Mouse (Mus musculus): Measurements from ENCODE around the gene H2-DMb2.
"Not testable (repeated sequence)": the region's sequence is repeated elsewhere in the genome, so short reads cannot be mapped to it uniquely, and the experiment has no call there.

The H2-DMb2 gene

DNA sequence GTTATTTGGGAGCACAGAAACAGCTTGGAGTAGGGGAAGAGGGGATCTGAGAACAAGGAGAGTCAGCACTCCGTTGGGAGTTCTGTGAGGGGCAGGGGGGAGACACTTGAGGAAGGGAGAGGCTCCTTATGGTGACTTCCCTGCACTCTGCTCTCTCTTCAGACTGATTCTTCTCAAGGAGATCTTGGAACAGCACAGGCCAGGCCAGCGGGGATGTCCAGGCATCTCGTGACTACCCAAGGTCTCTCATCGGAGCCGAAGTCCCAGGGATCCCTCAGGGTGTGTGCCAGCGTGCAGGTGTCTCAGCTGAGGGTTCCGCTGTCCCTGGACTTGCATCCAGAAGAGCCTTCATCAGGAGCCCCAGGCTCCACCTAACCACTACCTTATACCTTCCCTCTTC is 4.5 kb upstream of the H2-DMb2 start:
- DNase-seq: no peak

DNA sequence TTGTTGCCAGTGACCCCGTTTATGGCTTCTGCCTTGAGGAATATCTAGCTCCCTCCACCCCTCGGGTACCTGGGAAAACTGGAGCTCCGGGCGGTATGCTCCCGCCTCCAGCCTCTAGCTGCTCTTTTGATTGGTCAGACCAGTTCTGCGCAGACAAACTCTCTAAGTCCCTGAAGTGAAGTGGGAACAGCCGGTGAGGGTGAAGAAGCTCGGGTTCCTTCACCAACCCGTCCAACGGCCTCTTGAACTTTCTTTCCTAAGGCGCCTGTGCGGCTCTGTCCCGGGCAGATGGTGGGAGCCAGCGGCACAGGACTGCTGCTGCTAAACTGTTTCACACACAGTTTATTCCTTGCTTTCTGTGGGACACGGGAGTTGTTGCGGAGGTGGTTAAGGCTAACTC is 3.7 kb upstream of the H2-DMb2 start:
- DNase-seq: peak; percentile 52

DNA sequence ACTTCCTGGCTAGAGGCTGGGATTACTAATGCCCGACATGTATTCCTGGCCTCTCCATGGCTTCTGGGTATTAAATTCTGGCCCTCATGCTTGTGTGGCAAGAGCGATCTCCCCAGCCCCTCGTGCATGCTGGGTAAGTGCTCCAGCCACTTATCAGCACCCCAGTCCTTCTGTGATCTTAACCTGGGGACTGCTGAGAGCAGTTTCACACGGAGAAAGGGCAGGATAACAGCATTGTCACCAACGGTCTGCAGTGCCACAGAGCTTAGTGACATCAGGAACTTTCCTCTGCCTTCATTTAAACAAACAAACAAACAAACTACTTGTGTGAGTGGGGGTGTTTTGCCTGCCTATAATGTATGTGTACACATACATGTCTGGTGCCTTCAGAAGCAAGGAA is 2.9 kb upstream of the H2-DMb2 start:
- no peak for DNase-seq

DNA sequence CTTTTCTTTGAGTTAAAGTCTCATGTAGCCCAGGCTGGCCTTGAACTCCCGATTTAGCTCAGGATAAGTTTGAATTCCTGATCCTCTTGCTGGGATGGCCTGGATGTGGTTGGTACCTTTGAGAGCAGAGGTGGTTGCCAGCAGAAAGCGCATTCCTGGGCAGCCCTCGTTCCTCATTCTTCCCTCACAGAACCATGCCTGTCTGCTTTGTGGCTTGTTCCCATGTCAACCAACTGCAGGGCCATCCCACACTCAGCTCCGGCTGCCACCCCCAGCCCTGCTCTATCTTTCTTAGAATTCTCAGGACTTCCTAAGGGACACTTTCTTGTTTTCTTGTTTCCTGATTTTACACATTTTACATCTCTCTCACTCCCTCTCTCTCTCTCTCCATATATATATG is 1.7 kb upstream of the H2-DMb2 start:
- no peak for DNase-seq

DNA sequence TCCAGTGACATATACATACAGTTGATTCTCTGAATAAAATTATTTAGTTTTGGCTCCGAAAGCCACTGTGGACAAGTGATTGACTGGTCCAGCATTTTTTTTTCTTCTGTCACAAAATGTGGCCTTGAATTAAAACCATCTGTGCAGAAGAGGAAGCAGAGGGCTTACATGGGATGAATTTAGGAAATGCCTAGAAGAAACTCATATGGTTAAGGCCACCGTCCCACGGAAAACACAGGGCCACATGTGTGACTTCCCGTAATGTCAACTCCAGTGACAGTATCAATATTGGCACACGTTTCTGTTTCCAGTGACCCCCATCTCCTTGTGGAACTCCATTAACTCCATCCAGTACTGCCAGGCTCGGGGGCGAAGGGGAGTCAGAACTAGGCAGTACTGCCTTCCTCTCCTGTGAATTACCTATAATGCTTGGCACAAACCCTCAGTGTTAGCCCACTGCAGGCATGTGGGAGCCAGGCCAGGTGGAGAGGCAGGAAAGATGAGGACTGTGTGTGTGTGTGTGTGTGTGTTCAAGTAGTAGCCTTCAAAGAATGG is 574 bp upstream of the H2-DMb2 start:
- DNase-seq: no peak

DNA sequence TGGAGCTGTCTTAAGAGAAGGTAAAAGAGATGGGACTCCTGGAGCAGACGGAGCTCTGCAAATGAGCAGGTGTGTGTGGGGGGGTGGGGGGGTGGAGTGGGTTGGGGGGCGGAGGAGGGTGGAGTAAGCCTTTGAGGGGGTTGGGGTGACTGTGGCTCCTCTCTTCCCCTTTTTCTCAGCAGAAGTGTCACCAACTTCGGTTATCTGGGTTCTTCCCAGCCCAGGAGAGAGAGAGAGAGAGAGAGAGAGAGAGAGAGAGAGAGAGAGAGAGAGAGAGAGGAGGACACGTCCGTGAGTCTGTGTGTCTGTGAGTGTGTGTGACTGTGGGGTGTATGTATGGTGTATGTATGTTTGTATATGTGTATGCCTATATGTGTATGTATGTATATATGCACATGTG is 354 bp downstream of the H2-DMb2 start:
- DNase-seq: no peak

DNA sequence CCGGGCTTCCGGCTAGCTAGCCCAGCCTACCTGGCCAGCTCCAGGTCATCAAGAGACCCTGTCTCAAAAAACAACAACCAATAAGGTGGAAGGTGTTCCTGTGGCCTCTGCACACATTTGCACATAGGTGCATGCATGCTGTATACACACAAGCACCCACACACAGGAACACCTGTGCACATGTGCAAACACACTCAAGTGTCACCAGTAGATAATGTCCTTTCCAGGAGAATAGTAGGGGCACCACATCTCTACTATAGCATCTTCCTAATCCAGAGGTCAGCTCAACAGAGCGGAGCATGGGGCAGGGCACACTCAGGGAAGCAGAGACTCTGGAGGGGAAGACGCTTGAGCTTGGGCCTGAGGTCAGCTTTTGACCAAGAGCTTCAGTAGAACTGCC is 1.1 kb downstream of the H2-DMb2 start:
- DNase-seq: not testable (repeated sequence)

DNA sequence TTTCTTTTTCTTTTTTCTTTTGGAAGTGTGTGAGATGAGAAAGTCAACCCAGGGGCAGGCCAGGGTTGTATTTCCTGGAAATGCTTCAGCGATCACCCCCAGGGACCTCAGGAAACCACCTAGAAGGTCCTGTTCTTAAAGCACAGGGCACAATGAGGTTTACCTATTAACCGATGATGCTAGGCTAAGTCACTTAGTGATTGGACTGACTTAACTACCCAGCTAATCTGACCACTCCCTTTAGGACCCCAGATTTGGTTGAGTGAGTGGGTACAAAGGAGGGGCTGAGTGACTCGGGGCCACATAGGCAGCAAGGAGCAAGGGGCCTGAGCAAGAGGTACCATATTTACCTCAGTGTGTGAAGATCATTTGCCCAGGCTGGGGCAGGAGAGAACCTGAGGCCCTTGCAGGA is 1.9 kb downstream of the H2-DMb2 start:
- DNase-seq: no peak

DNA sequence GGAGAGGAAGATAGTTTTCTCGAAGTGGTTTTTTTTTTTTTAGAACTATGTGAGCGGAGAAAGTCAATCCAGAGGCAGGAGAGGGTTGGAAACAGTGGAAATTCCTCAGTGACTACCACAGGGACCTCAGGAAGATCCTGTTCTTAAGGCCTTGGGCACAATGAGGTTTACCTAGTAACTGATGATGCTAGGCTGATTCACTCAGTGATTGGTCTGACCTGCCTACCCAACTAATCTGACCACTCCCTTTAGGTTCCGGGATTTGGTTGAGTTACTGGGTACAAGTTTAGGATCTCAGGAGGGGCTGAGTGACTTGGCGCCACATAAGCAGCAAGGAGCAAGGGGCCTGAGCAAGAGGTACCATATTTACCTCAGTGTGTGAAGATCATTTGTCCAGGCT is 9.8 kb downstream of the H2-DMb2 start, which contains the start of gene H2-DMb1:
Gene H2-DMb1 (plus strand): TSS at position 150 of the 400 bp plus-strand sequence.
- peak; percentile 74 for DNase-seq

DNA sequence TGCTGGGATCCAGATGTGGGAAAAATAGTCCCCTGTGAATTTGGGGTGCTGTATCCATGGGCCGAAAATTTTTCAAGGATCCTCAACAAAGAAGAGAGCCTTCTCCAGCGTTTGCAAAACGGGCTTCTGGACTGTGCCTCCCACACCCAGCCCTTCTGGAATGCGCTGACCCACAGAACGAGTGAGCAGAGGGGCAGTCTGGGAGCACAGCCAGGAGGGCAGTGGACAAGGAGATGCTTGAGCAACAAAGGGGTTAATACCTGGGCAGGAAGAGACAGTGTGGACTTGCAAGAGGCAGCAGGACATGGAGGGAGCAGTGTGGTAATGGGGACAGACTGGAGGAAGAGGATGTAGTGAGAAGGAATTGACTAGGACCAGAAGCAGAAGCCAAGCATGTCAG is 12.4 kb downstream of the H2-DMb2 start:
- no peak for DNase-seq

DNA sequence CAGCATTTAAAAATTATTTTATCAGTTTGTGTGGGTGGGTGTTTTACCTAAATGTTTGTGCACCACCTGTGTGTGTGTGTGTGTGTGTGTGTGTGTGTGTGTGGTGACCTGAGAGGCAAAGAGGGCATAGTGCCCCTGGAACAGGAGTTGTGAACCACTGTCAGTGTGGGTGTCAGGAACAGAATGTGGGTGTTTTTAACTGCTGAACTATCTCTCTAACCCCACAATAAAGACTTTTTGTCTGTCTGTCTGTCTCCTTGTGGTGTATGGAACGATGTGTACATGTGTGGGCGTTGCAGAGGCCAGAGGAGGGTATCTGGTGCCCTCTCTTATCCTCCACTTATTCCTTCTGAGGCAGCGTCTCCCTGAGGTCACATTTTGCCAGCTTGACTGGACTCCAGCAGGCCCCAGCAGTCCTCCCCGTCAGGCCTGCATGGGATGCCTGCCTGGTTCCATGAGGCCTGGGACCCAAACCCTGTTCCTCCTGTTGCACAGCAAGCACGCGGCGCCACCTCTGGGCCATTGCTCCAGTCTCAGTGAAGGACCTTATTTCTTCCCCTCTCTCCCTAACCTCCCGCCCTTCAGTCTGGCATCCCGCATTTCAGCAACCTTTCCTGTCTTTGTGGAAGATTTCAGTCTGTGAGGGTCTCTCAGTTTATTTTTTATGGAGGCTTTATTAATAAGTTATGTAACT is 21.2 kb downstream of the H2-DMb2 start:
- DNase-seq: peak; percentile 41

DNA sequence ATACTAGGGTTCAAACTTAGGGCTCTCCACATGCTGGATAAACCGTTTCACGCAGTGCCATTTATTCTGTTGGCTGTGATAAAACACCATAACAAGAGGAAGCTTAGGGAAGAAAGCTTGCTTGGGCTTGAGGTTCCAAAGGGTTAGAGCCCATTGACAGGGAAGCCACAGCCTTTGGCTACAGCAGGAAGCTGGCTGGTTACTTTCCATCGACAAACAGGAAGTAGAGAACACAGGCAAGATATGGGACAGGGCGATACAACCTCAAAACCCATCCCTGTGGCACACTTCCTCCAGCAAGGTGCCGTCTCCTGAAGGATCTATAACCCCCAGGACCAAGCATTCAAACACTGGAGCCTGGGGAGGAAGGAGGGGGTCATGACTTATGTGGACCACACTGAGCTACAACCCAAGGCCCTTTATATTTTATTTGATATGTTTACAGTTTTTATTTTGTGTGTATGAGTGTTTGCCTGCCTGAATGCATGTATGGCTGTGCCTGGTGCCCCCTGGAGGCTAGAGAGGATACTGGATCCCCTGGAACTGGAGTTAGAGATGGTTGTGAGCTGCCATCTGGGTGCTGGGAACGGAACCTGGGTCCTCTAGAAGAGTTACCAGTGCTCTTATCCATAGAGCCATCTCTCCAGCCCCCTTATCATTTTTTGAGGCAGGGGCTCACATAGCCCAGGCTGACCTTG is 22.1 kb downstream of the H2-DMb2 start:
- DNase-seq: no peak

DNA sequence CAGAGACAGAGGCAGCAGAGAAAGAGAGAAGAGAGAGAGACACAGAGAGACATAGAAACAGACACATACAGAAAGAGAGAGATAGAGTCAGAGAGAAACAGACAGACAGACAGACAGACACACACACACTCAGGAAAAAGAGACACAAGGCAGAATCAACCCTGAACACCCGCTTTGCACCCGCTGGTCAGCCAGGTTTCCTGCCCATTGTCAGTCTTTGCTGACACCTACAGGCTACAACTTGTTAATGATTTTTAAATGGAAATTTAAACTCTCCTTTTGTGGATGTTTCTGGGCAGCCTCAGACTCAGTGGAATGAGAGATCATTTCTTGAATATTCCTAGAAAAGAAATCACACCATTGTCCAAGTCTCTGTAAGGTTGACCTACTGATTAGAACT is 26.2 kb downstream of the H2-DMb2 start:
- DNase-seq: peak; percentile 53

DNA sequence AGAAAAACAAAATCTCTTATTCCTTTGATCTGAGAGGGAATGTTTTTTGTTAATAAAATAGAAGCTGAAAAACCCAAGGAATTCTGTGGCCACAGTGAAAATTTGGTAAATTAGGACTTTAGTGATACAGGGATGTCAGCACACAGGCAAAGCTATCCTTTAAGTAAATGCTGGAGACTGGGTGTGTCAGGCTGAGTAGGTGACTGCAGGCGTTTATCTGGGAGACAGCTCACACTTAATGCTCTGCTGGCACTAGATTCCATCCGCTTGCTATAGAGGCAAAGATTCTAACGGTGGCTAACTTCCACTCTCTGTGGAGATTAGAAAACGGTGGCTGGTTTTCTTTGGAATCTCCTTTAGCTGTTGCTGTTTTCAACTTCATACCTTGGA is 27.4 kb downstream of the H2-DMb2 start:
- no peak for DNase-seq

DNA sequence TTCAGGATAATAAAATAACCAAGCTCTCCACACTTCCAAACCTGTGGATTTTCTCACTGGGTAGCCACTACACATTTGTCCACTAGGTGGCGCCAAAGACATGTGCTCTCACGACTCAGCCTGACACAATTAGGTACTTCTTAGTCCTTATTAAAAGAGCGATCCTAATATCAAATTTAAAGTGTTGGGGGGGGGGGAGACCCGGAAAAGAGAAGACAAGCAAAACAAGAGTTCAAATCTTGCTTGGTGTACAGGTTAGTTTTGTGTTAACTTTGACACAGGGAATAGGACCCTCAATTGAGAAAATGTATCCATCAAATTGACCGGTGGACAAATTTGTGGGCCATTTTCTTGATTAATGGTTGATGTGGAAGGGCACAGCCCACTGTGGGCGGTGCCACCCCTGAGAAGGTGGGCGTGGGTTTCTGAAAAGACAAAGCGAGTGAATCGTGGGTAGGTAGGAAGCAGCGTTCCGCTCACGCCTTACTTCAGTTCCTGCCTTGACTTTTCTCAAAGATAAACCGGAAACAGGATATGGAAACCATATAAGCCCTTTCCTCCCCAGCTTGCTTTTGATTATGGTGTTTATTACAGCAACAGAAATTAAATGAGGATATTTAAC is 27.9 kb downstream of the H2-DMb2 start:
- peak; percentile 92 for DNase-seq

DNA sequence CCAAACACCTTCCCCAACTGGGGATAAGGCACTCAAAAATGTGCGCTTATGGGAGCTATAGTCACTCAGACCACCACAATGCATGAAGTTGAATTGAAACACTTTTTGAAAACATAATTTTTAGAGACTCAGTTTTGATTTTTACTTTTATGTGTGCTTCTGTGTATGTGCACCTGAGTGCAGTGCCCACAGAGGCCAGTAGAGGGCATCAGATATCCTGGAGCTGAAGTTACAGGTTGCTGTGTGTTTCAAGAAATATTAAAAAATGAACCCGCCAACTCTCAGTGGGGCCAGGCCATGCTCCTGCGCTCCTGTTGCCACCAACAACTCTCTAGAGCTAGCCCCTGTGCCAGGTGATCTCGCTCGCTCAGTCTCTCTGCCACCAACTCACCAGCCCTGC is 29.4 kb downstream of the H2-DMb2 start:
- DNase-seq: no peak

DNA sequence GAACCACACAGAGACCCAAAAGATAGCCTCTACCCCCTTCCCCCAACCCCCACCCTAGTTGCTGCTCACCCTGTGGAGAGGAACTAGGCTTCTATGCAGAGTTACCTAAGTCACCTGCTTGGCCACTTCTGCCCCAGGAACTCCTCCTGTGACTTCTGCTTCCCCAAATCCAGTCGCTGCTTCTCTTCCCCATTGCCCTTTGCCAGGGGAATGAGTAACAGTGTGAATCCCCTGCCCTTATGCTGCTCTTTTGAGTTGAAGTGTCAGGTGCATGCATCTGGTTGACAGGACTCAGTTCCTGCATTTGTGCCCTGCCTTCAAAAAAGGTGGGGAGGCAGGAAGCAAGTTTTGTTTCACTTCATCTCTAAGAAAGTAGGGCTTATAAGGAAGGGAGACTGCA is 31.0 kb downstream of the H2-DMb2 start:
- DNase-seq: no peak

DNA sequence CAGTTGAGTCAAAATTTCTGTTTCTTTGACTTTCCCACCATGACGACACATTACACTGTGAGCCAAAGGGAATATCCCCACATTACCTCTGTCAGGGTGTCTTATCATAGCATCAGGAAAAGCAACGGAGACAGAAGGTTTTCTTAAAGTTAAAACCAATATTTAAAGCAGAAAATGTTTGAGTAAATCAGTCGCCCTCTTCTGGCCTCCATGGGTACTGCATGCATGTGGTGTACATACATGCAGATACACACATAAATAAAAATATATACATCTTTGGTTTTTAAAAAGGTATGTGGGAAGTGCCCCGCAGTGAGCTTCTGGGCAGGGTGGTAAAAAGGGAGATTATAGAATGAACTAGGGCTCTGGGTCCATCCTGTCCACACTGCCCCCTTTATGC is 34.1 kb downstream of the H2-DMb2 start:
- DNase-seq: no peak

DNA sequence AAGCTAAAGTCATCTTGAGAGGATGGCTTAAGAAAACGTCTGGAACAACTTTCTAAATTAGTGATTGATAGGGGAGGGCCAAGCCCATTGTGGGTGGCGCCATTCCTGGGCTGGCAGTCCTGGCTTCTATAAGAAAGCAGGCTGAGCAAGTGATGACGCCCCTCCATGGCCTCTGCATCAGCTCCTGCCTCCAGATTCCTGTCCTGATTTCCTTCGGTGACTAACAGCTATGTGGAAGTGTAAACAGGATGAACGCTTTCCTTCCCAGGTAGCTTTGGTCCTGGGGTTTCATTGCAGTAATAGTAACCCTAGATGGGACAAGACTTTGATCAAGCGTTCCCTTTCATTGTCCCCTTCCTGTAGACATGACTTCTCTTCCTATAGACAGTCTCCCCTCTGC is 35.9 kb downstream of the H2-DMb2 start:
- DNase-seq: no peak

DNA sequence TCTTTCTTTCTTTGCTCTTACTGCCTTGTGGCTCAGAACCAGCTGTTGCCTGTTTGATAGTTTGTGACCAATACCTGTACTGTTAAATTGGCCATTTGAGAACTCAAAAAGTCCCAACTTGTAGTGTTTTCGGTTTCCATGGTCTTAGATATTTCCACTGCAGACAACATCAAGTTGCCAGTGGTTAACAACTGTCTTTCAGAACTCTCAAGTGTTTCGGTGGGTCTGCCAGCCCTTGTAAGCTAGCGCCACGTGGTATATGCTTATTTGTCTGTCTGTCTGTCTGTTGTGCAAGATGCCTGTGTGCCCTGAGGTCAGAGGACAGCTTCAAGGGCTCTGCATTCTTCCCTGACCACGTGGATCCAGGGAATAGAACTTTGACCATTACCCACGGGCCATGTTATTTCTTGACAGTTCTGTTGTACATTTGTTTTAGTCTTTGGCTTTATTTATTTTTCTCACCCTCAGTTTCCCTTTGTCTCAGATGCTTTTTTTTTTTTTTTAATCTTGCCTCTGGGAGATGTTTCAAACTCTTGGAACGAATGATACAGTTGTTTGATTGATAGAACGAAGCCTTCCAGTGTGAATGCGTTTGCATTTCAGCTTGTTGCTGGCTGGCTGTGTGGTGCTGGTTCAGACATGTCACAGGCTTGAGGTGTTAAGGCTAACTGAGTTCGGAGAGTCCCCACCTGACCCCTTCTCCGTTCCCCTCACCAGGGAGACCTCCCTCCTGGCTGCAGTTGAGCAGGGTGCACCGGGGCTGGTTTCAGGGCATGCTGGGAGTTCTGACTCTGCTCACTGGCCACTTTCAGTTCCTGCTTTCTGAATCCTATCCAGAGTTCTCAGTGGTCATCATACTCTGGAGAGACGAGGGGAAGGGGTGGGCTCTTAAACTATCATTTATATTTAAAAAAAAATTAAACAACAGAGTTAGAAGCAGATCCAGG is 37.1 kb downstream of the H2-DMb2 start:
- DNase-seq: no peak

DNA sequence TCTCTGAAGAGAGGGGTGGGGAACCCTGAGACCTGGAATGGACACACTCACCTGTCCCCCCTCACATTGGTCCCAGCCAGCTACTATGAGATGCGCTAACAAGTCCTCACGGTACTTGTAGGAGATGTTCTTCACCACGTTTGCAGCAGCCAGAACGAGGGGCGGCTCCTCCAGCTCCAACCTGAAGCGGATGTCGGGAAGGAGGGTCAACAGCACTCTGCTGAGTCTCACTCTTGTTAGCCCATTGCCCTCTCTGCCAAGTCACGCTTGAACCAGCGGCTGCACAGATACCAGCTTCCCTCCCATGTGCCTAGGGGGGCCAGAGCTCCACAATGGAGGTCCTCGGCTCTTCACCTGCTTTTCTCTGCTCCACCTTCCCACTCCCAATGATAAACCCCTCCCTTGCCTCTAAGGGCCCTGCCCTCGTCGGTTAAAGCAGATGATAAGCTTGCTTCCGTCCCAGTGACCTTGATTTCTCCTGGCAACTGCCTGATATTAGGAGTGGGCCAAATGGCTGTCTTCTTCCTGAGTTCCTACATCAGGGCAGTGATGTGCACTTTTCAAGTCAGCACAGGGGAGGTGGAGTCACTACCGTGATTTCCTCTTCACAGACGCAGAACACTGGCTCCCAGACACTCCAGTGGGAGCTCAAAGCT is 40.6 kb downstream of the H2-DMb2 start:
- DNase-seq: no peak

DNA sequence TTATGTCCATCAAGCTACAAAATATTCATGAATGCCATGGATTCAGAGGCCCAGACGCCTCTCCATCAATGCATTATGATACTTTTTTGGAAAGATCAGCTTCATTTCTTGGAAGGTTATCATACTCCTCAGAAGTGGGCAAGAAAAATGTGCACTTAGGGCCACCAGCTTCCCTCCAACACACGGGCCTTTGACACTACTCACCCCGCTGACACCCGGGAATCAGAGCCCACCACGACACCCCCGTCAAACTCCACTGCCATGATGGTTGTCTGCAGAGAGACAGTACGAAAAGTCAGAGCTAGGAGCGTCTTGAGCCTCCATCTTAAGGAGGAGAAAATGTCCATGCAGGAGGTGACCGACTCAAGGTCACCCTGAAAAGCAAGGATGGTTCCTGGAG is 42.4 kb downstream of the H2-DMb2 start:
- DNase-seq: no peak
